Comparison of ENCODE assay signal across 10 mouse cellular contexts in the genomic region with DNA sequence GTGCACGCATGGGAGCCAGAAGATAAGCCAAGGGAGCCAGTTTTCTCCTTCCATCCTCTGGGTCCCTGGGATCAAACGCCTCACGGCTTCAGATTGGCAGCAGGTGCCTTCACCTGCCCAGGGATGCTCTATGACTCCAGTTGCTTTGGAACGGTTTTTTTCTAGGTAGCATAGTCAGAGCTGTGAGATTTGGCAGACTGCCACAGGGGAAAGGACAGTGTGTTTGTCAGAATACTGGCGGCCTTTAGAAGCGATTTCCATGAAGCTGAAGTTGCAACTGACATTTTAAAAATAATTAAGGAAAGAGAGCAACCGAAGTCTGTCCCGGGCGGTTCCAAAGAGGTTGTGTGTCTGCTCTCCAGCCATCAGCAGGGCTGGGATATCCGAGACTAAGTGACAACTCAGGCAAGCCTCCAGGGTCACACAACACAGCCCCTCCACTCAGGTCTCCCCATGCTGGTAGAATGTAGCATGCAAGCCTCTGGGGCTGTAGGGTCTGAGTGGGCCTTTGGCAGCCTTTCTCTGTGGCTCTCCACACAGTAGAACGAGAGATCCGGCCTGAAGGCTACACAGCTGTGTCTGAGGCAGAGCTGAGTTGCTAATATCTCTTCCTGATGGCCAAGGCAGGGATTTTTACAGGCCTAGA. TPM values are rescaled to one million over a fixed set of nuclear protein-coding genes. Genes with fewer than 3 reads are reported as not detected.
DNase-seq lines count a peak whose midpoint lies in the region; ATAC-seq and TF ChIP-seq lines count a peak whose summit lies in the region.
"Had no signal": no experiment of that assay in that cellular context is flagged by ENCODE, and none has a peak within 500 bp of the region (broad histone marks: within the 10 kb centered on the region; RNA-seq: fewer than 3 reads in every experiment).

No protein-coding gene starts in this region.

- 64% methylated on average over 12 of the region's 12 CpGs for WGBS in midbrain, postnatal 0 days
- 91% methylated on average over 12 of the region's 12 CpGs for WGBS in midbrain, embryonic 10.5 days
- WGBS in heart, adult 2 months = 8% methylated on average over 12 of the region's 12 CpGs

- TF ChIP-seq CTCF in gastrocnemius, adult 2 months (IDR thresholded peaks at IDR 0.05) = no peak
- TF ChIP-seq CTCF in midbrain, postnatal 0 days (IDR thresholded peaks at IDR 0.05) = no peak
- TF ChIP-seq CTCF in heart, adult 2 months (IDR thresholded peaks at IDR 0.05) = no peak

- peak; percentile 58 for DNase-seq in gastrocnemius, adult 2 months
- DNase-seq in gastrocnemius, postnatal 36 days = no peak
- DNase-seq in midbrain, postnatal 0 days (ENCODE audit: low spot score) = peak; percentile 55
- no peak for DNase-seq in midbrain, embryonic 10.5 days (ENCODE audit: low spot score)
- peak; percentile 64 to 71 for DNase-seq in heart, adult 2 months
- DNase-seq in kidney, postnatal 4 days = peak; percentile 41 to 58
- DNase-seq in left cerebral cortex, postnatal 14 days (ENCODE audit: low spot score in 2 of 2) = no peak
- DNase-seq: liver, embryonic 13.5 days had no signal

- TF ChIP-seq POLR2A in heart, adult 2 months (IDR thresholded peaks at IDR 0.05; ENCODE audit: insufficient read depth, low read depth, low read length) = no peak

- no peak for ATAC-seq in midbrain, postnatal 0 days (ENCODE audit: low FRiP score)
- ATAC-seq in CD4-positive, CD25-positive, alpha-beta regulatory T cell, adult 4 months = no peak

- no peak overlapping the region for H3K9ac ChIP-seq in midbrain, postnatal 0 days (replicated peaks; ENCODE audit: low read length, poor library complexity, severe bottlenecking)
- H3K9ac ChIP-seq in heart, adult 2 months (ENCODE audit: low read depth, low read length) = peak overlapping the region; percentile 41; the same call in 1 of the 2 replicates
- H3K9ac ChIP-seq: liver, embryonic 13.5 days; neural tube, embryonic 12.5 days had no signal

- H3K9me3 ChIP-seq in midbrain, postnatal 0 days (ENCODE audit: low read length) = no peaks in the 10 kb centered on the region
- no peaks in the 10 kb centered on the region for H3K9me3 ChIP-seq in midbrain, embryonic 10.5 days (replicated peaks)
- H3K9me3 ChIP-seq: liver, embryonic 13.5 days; neural tube, embryonic 12.5 days had no signal

- no peak for TF ChIP-seq EP300 in heart, adult 2 months (IDR thresholded peaks at IDR 0.05; ENCODE audit: insufficient read depth, low read depth, low read length)

- intact Hi-C loops in gastrocnemius, adult 2 months (cut with DNase I) = loop anchor here (2.0 kb wide), 1 partner anchor 27 kb away; no protein-coding TSS in a partner anchor
- intact Hi-C loops in gastrocnemius, postnatal 36 days (cut with DNase I) = no loop called here
- intact Hi-C loops in heart, adult 2 months (cut with DNase I) = no loop called here
- intact Hi-C loops in left cerebral cortex, postnatal 14 days (cut with DNase I) = no loop called here

- no peaks in the 10 kb centered on the region for H3K36me3 ChIP-seq in midbrain, postnatal 0 days (ENCODE audit: insufficient read depth, low read length)
- no peaks in the 10 kb centered on the region for H3K36me3 ChIP-seq in midbrain, embryonic 10.5 days
- H3K36me3 ChIP-seq in heart, adult 2 months (ENCODE audit: control insufficient read depth, insufficient read depth, low read length) = peaks cover 64% of the 10 kb centered on the region
- H3K36me3 ChIP-seq: liver, embryonic 13.5 days; neural tube, embryonic 12.5 days had no signal

- 0 out of 2 replicates have a peak, but pooled peaks cover 3% of the 10 kb centered on the region for H3K27me3 ChIP-seq in midbrain, postnatal 0 days (ENCODE audit: insufficient read depth, low read length)
- no peaks in the 10 kb centered on the region for H3K27me3 ChIP-seq in midbrain, embryonic 10.5 days (ENCODE audit: low read depth, poor library complexity, severe bottlenecking)
- H3K27me3 ChIP-seq in heart, adult 2 months (ENCODE audit: control insufficient read depth, insufficient read depth, low read length) = no peaks in the 10 kb centered on the region
- H3K27me3 ChIP-seq: liver, embryonic 13.5 days; neural tube, embryonic 12.5 days had no signal

- no peak overlapping the region for H3K4me2 ChIP-seq in midbrain, postnatal 0 days (ENCODE audit: low read depth, low read length, poor library complexity, severe bottlenecking)
- H3K4me2 ChIP-seq: liver, embryonic 13.5 days; neural tube, embryonic 12.5 days had no signal

- H3K4me3 ChIP-seq in gastrocnemius, adult 2 months = peak overlapping the region; percentile 43
- no peak overlapping the region for H3K4me3 ChIP-seq in midbrain, postnatal 0 days (ENCODE audit: low read depth, low read length)
- no peak overlapping the region for H3K4me3 ChIP-seq in midbrain, embryonic 10.5 days
- H3K4me3 ChIP-seq in heart, adult 2 months = 0 out of 2 replicates have a peak overlapping the region, but pooled peaks have one; percentile 9
- H3K4me3 ChIP-seq: liver, embryonic 13.5 days; neural tube, embryonic 12.5 days had no signal

- H3K79me2 ChIP-seq in heart, adult 2 months (replicated peaks; ENCODE audit: control insufficient read depth, insufficient read depth, low read length) = peaks cover 10% of the 10 kb centered on the region

- H3K4me1 ChIP-seq in midbrain, postnatal 0 days (ENCODE audit: insufficient read depth, low read length) = peaks cover 6% of the 10 kb centered on the region; the same call in 1 of the 2 replicates
- peaks cover 24% of the 10 kb centered on the region for H3K4me1 ChIP-seq in midbrain, embryonic 10.5 days
- peaks cover 64% of the 10 kb centered on the region for H3K4me1 ChIP-seq in heart, adult 2 months (ENCODE audit: control insufficient read depth, insufficient read depth, low read length)
- H3K4me1 ChIP-seq: neural tube, embryonic 12.5 days had no signal

- H3K27ac ChIP-seq in gastrocnemius, adult 2 months = peak overlapping the region; percentile 85
- no peak overlapping the region for H3K27ac ChIP-seq in midbrain, postnatal 0 days (ENCODE audit: low read depth, low read length)
- H3K27ac ChIP-seq in midbrain, embryonic 10.5 days (replicated peaks) = no peak overlapping the region
- peak overlapping the region; percentile 85 for H3K27ac ChIP-seq in heart, adult 2 months
- H3K27ac ChIP-seq: liver, embryonic 13.5 days; neural tube, embryonic 12.5 days had no signal

RNA-seq across cellular contexts. Expression of a gene that starts 28.4 kb away (rescaled TPM):
- total RNA-seq in gastrocnemius, adult 2 months (2021) = 100 to 1,000 TPM in 1 of 2 experiments, 10 to 100 TPM in 1; 96.6 to 127 TPM
- total RNA-seq in gastrocnemius, postnatal 36 days (2021) = 100 to 1,000 TPM in 1 of 2 experiments, 10 to 100 TPM in 1; 94.9 to 100 TPM
- total RNA-seq in midbrain, postnatal 0 days (2014; rRNA removed) = 17.5 and 21.5 TPM in 2 replicates
- polyA plus RNA-seq in midbrain, postnatal 0 days (2015; fragmentation: Nextera tagmentation; extraction: Ambion mirVana) = 6.0 and 6.3 TPM in 2 replicates
- polyA plus RNA-seq in midbrain, embryonic 10.5 days (2016; fragmentation: Nextera tagmentation; extraction: Ambion mirVana) = 2.0 and 3.0 TPM in 2 replicates
- total RNA-seq in heart, adult 2 months (2021) = 100 to 1,000 TPM; 244 to 277 TPM
- 115 and 119 TPM in 2 replicates for polyA plus RNA-seq in heart, adult 2 months (2012; rRNA removed)
- 10 to 100 TPM; 90.1 to 93.8 TPM for total RNA-seq in left cerebral cortex, postnatal 14 days (2021)
- polyA plus RNA-seq in CD4-positive, CD25-positive, alpha-beta regulatory T cell, adult 4 months (2017; shearing (Covaris generic)) = 1 to 10 TPM in 1 of 2 experiments, under 1 TPM in 1; 0.36 to 1.9 TPM

Comparison
In these comparisons a context has a peak if more than half of its experiments do, and no peak if none do; other contexts are left out.
1. DNase-seq: peak in gastrocnemius, adult 2 months (single experiment), midbrain, postnatal 0 days (single experiment), heart, adult 2 months (2 of 2) and kidney, postnatal 4 days (2 of 2); none in gastrocnemius, postnatal 36 days (0 of 2), midbrain, embryonic 10.5 days (single experiment) and left cerebral cortex, postnatal 14 days (0 of 2).
2. H3K27ac ChIP-seq: peak in gastrocnemius, adult 2 months (single experiment) and heart, adult 2 months (single experiment); none in midbrain, postnatal 0 days (single experiment) and midbrain, embryonic 10.5 days (single experiment).
3. H3K4me3 ChIP-seq: peak in gastrocnemius, adult 2 months (single experiment) and heart, adult 2 months (single experiment); none in midbrain, postnatal 0 days (single experiment) and midbrain, embryonic 10.5 days (single experiment).